Mouse (Mus musculus) limb, embryonic 13.5 days (tissue): Measurements from ENCODE around the gene Larp1b. TPM values are rescaled to one million over a fixed set of nuclear protein-coding genes. Genes with fewer than 3 reads are reported as not detected.

Source experiments
- ATAC-seq: fragments of 200-750 bp; cut with Nextera tagmentation; 2 replicates; pipeline ENCODE4 v1.8.0; 2017; ENCODE audit warnings: low read depth, moderate number of reproducible peaks, moderate TSS enrichment; ENCODE audit not compliant: low FRiP score
- H3K27ac ChIP-seq: fragments of 300-500 bp; sonication (generic); 2 replicates; pipeline ENCODE4 v1.5.1; 2015; ENCODE audit warnings: inconsistent platforms, mild to moderate bottlenecking, moderate library complexity
- H3K27me3 ChIP-seq: fragments of 300-500 bp; sonication (generic); 2 replicates; pipeline ENCODE4 v1.6.1; 2015; ENCODE audit warnings: mild to moderate bottlenecking, inconsistent platforms
- H3K36me3 ChIP-seq: fragments of 300-500 bp; sonication (generic); 2 replicates; pipeline ENCODE4 v1.6.1; 2015; ENCODE audit warnings: inconsistent platforms, mild to moderate bottlenecking, moderate library complexity
- H3K4me1 ChIP-seq: fragments of 300-500 bp; sonication (generic); 2 replicates; pipeline ENCODE4 v1.6.1; 2015; ENCODE audit warnings: inconsistent platforms
- H3K4me2 ChIP-seq: fragments of 300-500 bp; sonication (generic); replicated peaks from 2 replicates; pipeline ENCODE4 v1.6.1; 2015; ENCODE audit warnings: inconsistent platforms, mild to moderate bottlenecking, moderate library complexity
- H3K4me3 ChIP-seq: fragments of 300-500 bp; sonication (generic); 2 replicates; pipeline ENCODE4 v1.5.1; 2015; ENCODE audit warnings: moderate library complexity, mild to moderate bottlenecking, inconsistent platforms
- H3K9ac ChIP-seq: fragments of 300-500 bp; sonication (generic); 2 replicates; pipeline ENCODE4 v1.6.1; 2015; ENCODE audit warnings: mild to moderate bottlenecking, inconsistent platforms
- H3K9me3 ChIP-seq: fragments of 300-500 bp; sonication (generic); 2 replicates; pipeline ENCODE4 v1.6.1; 2016; ENCODE audit warnings: inconsistent platforms
- WGBS: fragments of 180-500 bp; shearing (Covaris S2); methylation state at CpG from one replicate; pipeline ENCODE4 v1.1.7; 2015; 5-methylcytosine and 5-hydroxymethylcytosine counted together
- polyA plus RNA-seq: library from polyadenylated mRNA; unstranded; fragments of >200 nt; fragmentation: Nextera tagmentation; extraction: Ambion mirVana; gene quantifications from 2 replicates; pipeline ENCODE4 v1.2.1, GENCODE M21; 2015

Gene Larp1b
- polyA plus RNA-seq, 1 experiment from 2014 or later = 1.5 TPM

DNA sequence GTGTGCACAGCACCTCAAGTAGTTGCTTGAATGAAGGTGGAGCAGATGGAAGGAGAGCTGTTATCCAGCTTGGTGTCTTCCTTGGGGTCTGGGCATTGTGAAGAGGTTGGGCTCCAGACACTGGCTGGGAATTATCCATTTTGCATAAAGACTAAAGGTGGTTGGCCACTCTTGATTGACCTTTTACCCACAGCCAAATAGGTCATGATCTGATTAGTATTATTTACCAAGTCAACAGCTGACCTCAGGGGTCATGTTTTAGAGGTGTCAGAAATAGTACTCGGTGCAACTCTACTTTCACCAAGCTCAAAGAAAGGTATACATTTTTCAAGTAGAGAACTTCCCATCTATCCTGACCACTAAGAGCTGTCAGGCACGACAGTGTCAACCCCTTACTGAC lies 115.7 kb downstream of the Larp1b start:
- Histone ChIP-seq H3K27ac (no peak overlapping the region), H3K4me2 (no peak overlapping the region), H3K9ac (no peak overlapping the region), H3K4me1 (peaks cover 3% of the 10 kb centered on the region; the same call in 1 of the 2 replicates), H3K4me3 (no peak overlapping the region), H3K27me3 (no peaks in the 10 kb centered on the region), H3K36me3 (peaks cover 60% of the 10 kb centered on the region), H3K9me3 (no peaks in the 10 kb centered on the region)
- ATAC-seq = no peak
- 84% methylated on average over 2 of the region's 2 CpGs for WGBS

DNA sequence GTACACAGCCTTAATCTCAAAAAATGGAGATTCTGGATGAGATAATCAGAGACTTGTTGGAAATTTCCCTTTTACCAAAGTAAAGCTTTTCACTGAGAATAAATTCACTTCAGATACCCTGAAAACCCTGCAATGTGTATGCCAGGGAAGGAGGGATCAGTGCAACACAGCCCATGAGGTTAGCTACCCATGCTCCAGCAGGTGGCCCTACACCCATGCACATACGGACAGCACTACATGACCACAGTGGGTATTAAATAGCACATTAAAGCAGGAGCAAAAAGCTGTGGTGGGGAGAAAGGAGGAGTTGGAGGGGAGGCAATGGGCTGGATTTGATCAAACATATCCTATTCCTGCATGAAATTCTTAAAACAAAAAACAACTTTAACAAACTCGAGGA lies 120.9 kb downstream of the Larp1b start:
- Histone ChIP-seq H3K9me3 (no peaks in the 10 kb centered on the region), H3K4me2 (no peak overlapping the region), H3K27me3 (no peaks in the 10 kb centered on the region), H3K9ac (no peak overlapping the region), H3K4me1 (peaks cover 3% of the 10 kb centered on the region; the same call in 1 of the 2 replicates), H3K4me3 (no peak overlapping the region), H3K27ac (no peak overlapping the region), H3K36me3 (peaks cover 33% of the 10 kb centered on the region)
- no peak for ATAC-seq
- WGBS = 65% methylated on average over 2 of the region's 2 CpGs

DNA sequence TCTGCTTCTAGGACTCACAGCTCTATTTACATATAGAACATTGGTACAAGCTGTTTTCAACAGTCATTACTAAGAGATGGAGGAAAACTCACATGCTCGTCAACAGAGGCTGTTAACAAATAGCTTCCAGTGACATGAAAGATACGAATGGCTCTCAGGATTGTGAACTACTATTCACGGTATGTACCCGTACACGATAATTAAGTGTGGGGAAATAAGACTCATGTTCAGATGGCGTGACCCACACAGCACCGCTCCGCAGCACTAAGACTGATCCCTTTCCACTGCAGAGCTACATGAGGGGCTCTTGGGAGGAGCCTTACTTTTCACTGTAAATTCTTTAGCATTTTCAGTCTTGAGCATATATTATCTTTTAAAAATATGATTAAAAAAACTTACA lies 125.7 kb downstream of the Larp1b start:
- H3K9me3 ChIP-seq = no peaks in the 10 kb centered on the region
- no peaks in the 10 kb centered on the region for H3K27me3 ChIP-seq
- no peaks in the 10 kb centered on the region for H3K36me3 ChIP-seq
- H3K9ac ChIP-seq = no peak overlapping the region
- no peak overlapping the region for H3K27ac ChIP-seq
- 79% methylated on average over 8 of the region's 8 CpGs for WGBS
- H3K4me2 ChIP-seq = no peak overlapping the region
- no peak overlapping the region for H3K4me3 ChIP-seq
- no peak for ATAC-seq
- no peaks in the 10 kb centered on the region for H3K4me1 ChIP-seq

DNA sequence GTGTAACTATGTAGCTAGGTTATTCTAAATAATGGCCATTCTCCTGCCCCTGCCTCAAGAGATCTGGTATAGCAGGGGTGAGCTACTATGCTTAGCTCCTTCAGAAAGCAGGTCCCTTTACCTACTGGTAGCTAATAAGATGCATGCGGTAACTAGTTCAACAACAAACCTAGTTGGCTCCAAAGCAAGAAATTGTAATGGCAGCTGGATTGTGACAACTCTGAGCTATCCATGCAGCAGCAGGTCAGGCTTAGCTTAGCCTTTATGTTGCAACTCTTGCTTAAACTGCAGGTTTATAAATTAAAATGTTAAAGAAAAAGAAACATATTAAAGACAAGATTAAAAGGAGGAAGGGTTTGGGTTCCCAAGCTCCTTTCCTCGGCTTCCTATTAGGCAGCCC lies 129.0 kb downstream of the Larp1b start:
- WGBS = 96% methylated on average over 2 of the region's 2 CpGs
- Histone ChIP-seq H3K27ac (no peak overlapping the region), H3K9ac (no peak overlapping the region), H3K4me2 (no peak overlapping the region), H3K4me3 (no peak overlapping the region), H3K27me3 (no peaks in the 10 kb centered on the region), H3K9me3 (no peaks in the 10 kb centered on the region), H3K36me3 (no peaks in the 10 kb centered on the region), H3K4me1 (peaks cover 13% of the 10 kb centered on the region)
- ATAC-seq = no peak

DNA sequence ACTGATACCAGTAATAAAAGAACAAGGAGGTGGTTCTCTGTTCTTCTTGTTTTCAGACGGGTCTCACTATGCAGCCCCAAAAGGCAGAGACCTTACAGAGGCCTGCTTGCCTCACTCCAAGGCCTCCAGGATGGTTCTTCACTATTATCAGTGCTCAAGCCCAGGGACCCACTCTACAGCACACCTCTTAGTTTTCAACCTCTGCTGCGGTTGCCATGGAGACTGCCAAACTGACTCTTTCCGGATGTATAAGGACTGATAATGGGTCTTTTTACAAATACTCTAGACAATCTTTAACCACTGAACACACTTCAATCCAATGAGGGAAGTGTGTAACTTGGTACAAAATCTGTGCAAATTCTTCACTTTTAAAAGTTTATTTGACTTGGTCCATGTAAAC lies 131.1 kb downstream of the Larp1b start:
- Histone ChIP-seq H3K27ac (no peak overlapping the region), H3K36me3 (no peaks in the 10 kb centered on the region), H3K4me3 (peak overlapping the region; percentile 72), H3K4me1 (peaks cover 18% of the 10 kb centered on the region), H3K9ac (no peak overlapping the region), H3K4me2 (peak overlapping the region; percentile 86), H3K27me3 (no peaks in the 10 kb centered on the region), H3K9me3 (no peaks in the 10 kb centered on the region)
- no peak for ATAC-seq
- WGBS = 43% methylated on average over 3 of the region's 3 CpGs

DNA sequence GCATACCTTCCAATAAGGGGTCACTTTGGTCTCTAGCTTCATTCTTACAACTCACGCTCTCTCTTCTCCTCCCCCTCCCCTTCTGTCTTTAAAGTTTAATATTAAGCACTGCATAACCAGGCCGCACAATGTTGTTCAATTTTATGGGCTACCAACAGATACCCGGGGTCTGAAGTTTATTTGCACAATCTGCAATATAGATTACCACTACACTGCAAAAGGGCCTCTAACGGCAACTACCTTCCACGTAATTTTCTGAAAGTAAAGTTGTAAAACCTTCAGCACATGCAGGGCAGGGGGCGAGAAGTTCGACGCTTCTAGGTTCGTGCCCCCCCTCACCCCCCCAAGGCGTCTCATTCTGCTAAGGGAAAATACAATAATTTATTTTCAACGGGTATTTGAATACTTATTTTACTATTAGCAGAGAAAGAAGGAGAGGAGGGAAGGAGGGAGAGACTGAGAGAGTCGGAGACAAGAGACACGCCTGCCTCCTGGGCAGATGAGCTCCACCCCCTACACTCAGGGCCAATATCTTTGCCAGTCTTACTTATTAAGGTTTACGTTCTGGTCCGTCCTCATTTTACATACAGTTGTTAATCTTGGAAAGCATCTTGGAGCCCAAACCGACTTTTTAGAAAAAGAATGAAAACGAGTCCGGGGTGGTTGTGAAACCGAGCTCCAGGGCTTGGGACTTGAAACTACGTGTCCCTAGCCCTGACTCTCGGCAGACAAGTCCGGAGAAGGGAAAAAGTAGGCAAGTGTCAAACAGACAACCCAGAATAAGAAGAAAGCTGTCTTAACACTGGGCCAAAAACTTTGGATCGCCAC lies 132.1 kb downstream of the Larp1b start:
- no peak for ATAC-seq
- peak overlapping the region; percentile 72 for H3K4me3 ChIP-seq
- H3K36me3 ChIP-seq = no peaks in the 10 kb centered on the region
- peak overlapping the region; percentile 91 for H3K9ac ChIP-seq
- H3K4me1 ChIP-seq = peaks cover 18% of the 10 kb centered on the region
- no peaks in the 10 kb centered on the region for H3K27me3 ChIP-seq
- under 1% methylated on average over 23 of the region's 23 CpGs for WGBS
- H3K27ac ChIP-seq = peak overlapping the region; percentile 77
- H3K9me3 ChIP-seq = no peaks in the 10 kb centered on the region
- peak overlapping the region; percentile 86 for H3K4me2 ChIP-seq

DNA sequence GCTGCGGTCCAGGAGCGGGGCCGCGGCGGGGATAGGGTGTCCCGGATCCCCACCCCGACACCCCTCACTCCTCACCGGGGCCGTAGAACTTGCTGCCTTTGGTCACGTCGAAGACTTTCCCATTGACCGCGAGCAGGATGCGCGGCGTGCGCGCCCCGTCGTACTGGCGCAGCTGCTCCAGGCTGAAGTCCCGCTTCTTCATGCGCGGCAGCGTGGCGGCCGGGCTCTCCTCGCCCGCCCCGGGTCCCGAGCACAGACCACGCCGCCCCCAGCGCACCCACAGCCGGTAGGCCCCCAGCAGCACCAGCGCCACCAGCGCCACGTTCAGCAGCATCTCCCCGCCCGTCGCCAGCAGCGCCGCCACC lies 132.9 kb downstream of the Larp1b start:
- peak overlapping the region; percentile 91 for H3K9ac ChIP-seq
- no peaks in the 10 kb centered on the region for H3K36me3 ChIP-seq

DNA sequence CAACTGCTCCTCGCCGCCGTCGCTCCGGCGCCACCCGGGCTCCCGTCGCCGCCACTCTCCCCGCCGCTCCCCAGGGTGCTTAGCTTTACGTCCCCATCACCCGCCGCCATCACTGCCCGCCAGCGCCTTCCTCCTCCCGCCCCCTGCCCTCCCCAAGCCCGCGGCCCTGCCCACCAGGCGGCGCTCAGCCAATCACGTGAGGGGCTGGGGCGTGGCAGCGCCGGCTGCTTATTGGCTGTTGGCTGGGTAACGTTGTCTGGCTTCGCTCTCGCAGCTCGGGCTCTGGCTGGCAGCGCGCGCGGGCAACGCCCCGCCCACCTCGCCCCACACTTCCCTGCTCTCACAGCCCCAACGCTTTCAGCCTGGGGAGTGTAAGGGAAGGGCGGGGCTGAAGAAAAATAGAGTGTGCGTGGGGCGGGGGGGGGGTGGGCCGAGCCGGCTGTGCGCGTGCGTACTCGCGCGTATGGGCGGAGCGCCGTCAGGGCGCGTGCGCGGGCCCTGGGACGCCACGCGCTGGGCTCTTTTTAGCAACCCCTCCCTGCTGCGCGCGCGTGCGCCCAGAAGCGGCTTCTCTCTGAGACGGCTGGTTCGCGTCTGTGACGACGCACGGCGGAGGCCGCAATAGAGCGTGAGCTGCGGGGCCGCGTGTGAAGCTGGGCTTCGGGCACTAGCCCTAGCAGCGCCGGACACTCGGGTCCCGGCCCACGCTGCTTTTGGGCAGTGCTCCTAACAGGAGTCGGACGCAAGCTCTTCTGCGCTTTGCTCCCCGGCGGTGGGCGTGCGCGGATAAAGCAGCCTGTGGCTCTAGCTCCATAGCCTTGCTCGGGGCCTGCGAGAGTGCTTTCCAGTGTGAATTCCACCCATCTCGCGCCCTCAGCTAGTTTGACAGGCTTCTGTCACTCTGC lies 133.5 kb downstream of the Larp1b start, which contains the start of gene Pgrmc2:
Gene Pgrmc2, minus strand, starts transcription at position 162 of the 905 bp plus-strand sequence.
- ATAC-seq = peak; percentile 97
- no peaks in the 10 kb centered on the region for H3K36me3 ChIP-seq
- H3K27me3 ChIP-seq = no peaks in the 10 kb centered on the region
- H3K4me2 ChIP-seq = peak within 1 kb of the TSS; percentile 86
- H3K9me3 ChIP-seq = no peaks in the 10 kb centered on the region
- peak within 1 kb of the TSS; percentile 91 for H3K9ac ChIP-seq
- under 1% methylated on average over 93 of the region's 95 CpGs for WGBS
- H3K4me1 ChIP-seq = peaks cover 18% of the 10 kb centered on the region
- peak within 1 kb of the TSS; percentile 72 for H3K4me3 ChIP-seq
- H3K27ac ChIP-seq = peak within 1 kb of the TSS; percentile 81

More for the DNA sequence above, 132.9 kb downstream of the Larp1b start:
- WGBS = 1% methylated on average over 36 of the region's 43 CpGs
- peak overlapping the region; percentile 72 for H3K4me3 ChIP-seq
- H3K27ac ChIP-seq = peak overlapping the region; percentile 77
- H3K4me1 ChIP-seq = peaks cover 18% of the 10 kb centered on the region
- H3K27me3 ChIP-seq = no peaks in the 10 kb centered on the region
- peak; percentile 53 for ATAC-seq
- peak overlapping the region; percentile 86 for H3K4me2 ChIP-seq
- H3K9me3 ChIP-seq = no peaks in the 10 kb centered on the region

DNA sequence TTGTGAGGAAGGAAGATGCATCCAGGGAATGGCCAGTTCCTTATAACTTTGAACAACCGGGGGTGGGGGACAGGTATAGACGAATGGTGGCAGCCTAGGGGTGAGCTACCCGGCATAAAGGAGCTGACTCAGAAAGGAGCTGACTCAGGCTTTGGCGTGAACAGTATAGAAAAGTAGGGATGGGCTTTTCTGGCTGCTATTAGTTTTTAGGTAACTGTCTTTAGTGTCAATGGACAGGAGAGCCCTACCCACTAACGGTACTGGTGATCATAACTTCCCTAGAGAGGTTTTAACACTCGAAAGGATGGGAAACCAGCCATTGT lies 134.1 kb downstream of the Larp1b start:
- Histone ChIP-seq H3K4me2 (peak overlapping the region; percentile 72), H3K4me1 (peaks cover 18% of the 10 kb centered on the region), H3K27ac (peak overlapping the region; percentile 81), H3K9me3 (no peaks in the 10 kb centered on the region), H3K36me3 (no peaks in the 10 kb centered on the region), H3K27me3 (no peaks in the 10 kb centered on the region), H3K9ac (peak overlapping the region; percentile 75), H3K4me3 (peak overlapping the region; percentile 72)
- ATAC-seq = peak; percentile 12
- WGBS = under 1% methylated on average over 6 of the region's 6 CpGs

DNA sequence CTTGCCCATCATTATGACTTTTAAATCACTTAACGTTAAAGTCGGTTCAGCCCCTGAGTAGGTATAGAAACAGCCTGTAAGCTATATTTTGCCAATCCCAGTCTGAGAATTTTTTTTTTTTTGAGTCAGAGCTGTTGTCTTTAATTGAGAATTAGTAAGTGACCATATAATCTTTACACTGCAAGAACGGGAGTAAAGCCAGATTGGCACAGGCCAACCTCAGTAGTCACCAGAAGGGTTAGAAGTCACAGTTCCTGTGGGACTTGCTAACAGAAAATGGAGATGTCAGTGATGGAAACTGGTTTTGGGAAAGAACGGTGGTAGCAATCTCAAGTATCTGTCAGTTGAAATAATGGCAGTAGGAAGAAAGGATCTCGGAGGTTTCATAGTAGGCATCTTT lies 134.8 kb downstream of the Larp1b start:
- H3K27me3 ChIP-seq = no peaks in the 10 kb centered on the region
- peaks cover 18% of the 10 kb centered on the region for H3K4me1 ChIP-seq
- H3K4me3 ChIP-seq = peak overlapping the region; percentile 72; the same call in 1 of the 2 replicates
- no peak overlapping the region for H3K27ac ChIP-seq
- H3K36me3 ChIP-seq = no peaks in the 10 kb centered on the region
- no peaks in the 10 kb centered on the region for H3K9me3 ChIP-seq
- H3K9ac ChIP-seq = no peak overlapping the region
- ATAC-seq = no peak
- peak overlapping the region; percentile 72 for H3K4me2 ChIP-seq
- WGBS = 87% methylated on average over 5 of the region's 5 CpGs

DNA sequence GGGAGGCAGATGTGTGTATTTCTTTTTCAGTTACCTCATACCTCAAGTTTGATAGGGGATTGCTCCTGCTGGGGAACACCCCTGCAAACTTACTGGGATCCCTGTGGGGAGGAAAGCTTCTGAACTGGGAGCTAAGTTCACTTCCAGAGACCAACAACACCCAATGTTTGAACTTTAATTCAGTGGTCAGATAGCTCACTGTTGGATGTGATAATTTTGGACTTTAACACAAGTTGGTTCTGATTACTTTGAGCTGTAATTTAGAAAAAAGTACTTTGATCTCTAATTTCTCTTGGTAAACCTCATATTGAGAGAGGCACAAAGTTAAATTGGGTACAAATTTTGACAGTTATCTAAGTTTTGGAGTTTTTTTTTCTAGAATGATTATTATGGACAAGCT lies 137.4 kb downstream of the Larp1b start:
- Histone ChIP-seq H3K4me2 (no peak overlapping the region), H3K36me3 (no peaks in the 10 kb centered on the region), H3K27me3 (no peaks in the 10 kb centered on the region), H3K4me3 (no peak overlapping the region), H3K4me1 (peaks cover 4% of the 10 kb centered on the region; the same call in 1 of the 2 replicates), H3K9ac (no peak overlapping the region), H3K27ac (no peak overlapping the region), H3K9me3 (no peaks in the 10 kb centered on the region)
- ATAC-seq = no peak
